Mouse (Mus musculus) heart, postnatal 0 days (tissue): ENCODE data around the gene Cachd1. TPM values are rescaled to one million over a fixed set of nuclear protein-coding genes. Genes with fewer than 3 reads are reported as not detected.

ENCODE experiments used
- ATAC-seq: fragments of 200-750 bp; cut with Nextera tagmentation; 2 replicates; pipeline ENCODE4 v1.8.0; 2017; ENCODE audit warnings: low read depth, moderate number of reproducible peaks, moderate library complexity; ENCODE audit not compliant: insufficient read depth
- DNase-seq: peaks from one replicate; pipeline ENCODE4 v3.0.0-alpha.2; 2016; ENCODE audit warnings: low spot score
- H3K27ac ChIP-seq: fragments of 300-500 bp; sonication (generic); 2 replicates; pipeline ENCODE4 v1.5.1; 2014; ENCODE audit warnings: low read depth, mild to moderate bottlenecking
- H3K27me3 ChIP-seq: fragments of 300-500 bp; sonication (generic); 2 replicates; pipeline ENCODE4 v1.6.1; 2014; ENCODE audit warnings: low read length, mixed read lengths; ENCODE audit not compliant: control insufficient read depth, insufficient read depth
- H3K36me3 ChIP-seq: fragments of 300-500 bp; sonication (generic); replicated peaks from 2 replicates; pipeline ENCODE4 v1.6.1; 2014; ENCODE audit warnings: low read length, mixed read lengths; ENCODE audit not compliant: control insufficient read depth, insufficient read depth
- H3K4me1 ChIP-seq: fragments of 300-500 bp; sonication (generic); 2 replicates; pipeline ENCODE4 v1.6.1; 2014; ENCODE audit warnings: antibody characterized with exemption; ENCODE audit not compliant: control insufficient read depth, insufficient read depth
- H3K4me2 ChIP-seq: fragments of 300-500 bp; sonication (generic); 2 replicates; pipeline ENCODE4 v1.6.1; 2014; ENCODE audit warnings: low read depth, mild to moderate bottlenecking, low read length, moderate library complexity
- H3K4me3 ChIP-seq: fragments of 300-500 bp; sonication (generic); 2 replicates; pipeline ENCODE4 v1.5.1; 2014; ENCODE audit warnings: low read depth, low read length
- H3K9ac ChIP-seq: fragments of 300-500 bp; sonication (generic); replicated peaks from 2 replicates; pipeline ENCODE4 v1.6.1; 2014; ENCODE audit warnings: low read depth, low read length, mixed read lengths
- H3K9me3 ChIP-seq: fragments of 300-500 bp; sonication (generic); replicated peaks from 2 replicates; pipeline ENCODE4 v1.6.1; 2016; ENCODE audit warnings: low read length; ENCODE audit not compliant: control insufficient read depth
- CTCF ChIP-seq: IDR thresholded peaks from 2 replicates; pipeline ENCODE4 v1.5.1; 2016; ENCODE audit warnings: antibody characterized with exemption, control low read depth, low read depth
- EP300 ChIP-seq: IDR thresholded peaks from 2 replicates; pipeline ENCODE4 v1.6.1; 2016; ENCODE audit warnings: antibody characterized with exemption, low read depth
- WGBS: fragments of 180-500 bp; shearing (Covaris S2); extraction: QIAGEN DNeasy Blood & Tissue Kit; methylation state at CpG from one replicate; pipeline ENCODE4 v1.1.7; 2014; 5-methylcytosine and 5-hydroxymethylcytosine counted together
- polyA plus RNA-seq: library from polyadenylated mRNA; unstranded; fragments of >200 nt; fragmentation: Nextera tagmentation; extraction: Ambion mirVana; gene quantifications from 2 replicates; pipeline ENCODE4 v1.2.1, GENCODE M21; 2015
- total RNA-seq: library from RNA; depleted of rRNA; stranded (reverse); fragments of >200 nt; gene quantifications from 2 replicates; pipeline ENCODE4 v1.2.3, GENCODE M21; 2014; ENCODE audit warnings: low replicate concordance

Cachd1 gene
- total and polyA plus RNA-seq, 2 experiments from 2014 or later = 3.1 to 11.3 TPM

- TF ChIP-seq EP300 (no peak), CTCF (no peak)
- Histone ChIP-seq H3K9ac (no peak overlapping the region), H3K27ac (no peak overlapping the region), H3K4me3 (no peak overlapping the region), H3K4me1 (peaks cover 32% of the 10 kb centered on the region), H3K36me3 (no peaks in the 10 kb centered on the region), H3K4me2 (no peak overlapping the region), H3K27me3 (no peaks in the 10 kb centered on the region), H3K9me3 (no peaks in the 10 kb centered on the region)
- 60% methylated on average over 6 of the region's 6 CpGs for WGBS
- ATAC-seq = no peak
- no peak for DNase-seq
These were observed 4.4 kb downstream of the Cachd1 start for GRCm38 (mm10) chr4:100780911-100781310.

- DNase-seq (no peak), ATAC-seq (no peak)
- 29% methylated on average over 8 of the region's 8 CpGs for WGBS
- Histone ChIP-seq H3K4me2 (peak overlapping the region; percentile 21; the same call in 1 of the 2 replicates), H3K9ac (no peak overlapping the region), H3K36me3 (no peaks in the 10 kb centered on the region), H3K4me1 (peaks cover 33% of the 10 kb centered on the region), H3K4me3 (no peak overlapping the region), H3K27ac (no peak overlapping the region), H3K27me3 (no peaks in the 10 kb centered on the region), H3K9me3 (no peaks in the 10 kb centered on the region)
- no peak for TF ChIP-seq CTCF
- no peak for TF ChIP-seq EP300
These were observed 5.9 kb downstream of the Cachd1 start for GRCm38 (mm10) chr4:100782348-100782747.

GRCm38 (mm10) chr4:100782891-100783290 is 6.4 kb downstream of the Cachd1 start:
- TF ChIP-seq EP300 (no peak), CTCF (no peak)
- Histone ChIP-seq H3K4me1 (peaks cover 33% of the 10 kb centered on the region), H3K4me2 (no peak overlapping the region), H3K36me3 (no peaks in the 10 kb centered on the region), H3K9ac (no peak overlapping the region), H3K27me3 (no peaks in the 10 kb centered on the region), H3K27ac (no peak overlapping the region), H3K4me3 (no peak overlapping the region), H3K9me3 (no peaks in the 10 kb centered on the region)
- no peak for ATAC-seq
- DNase-seq = no peak
- 87% methylated on average over 3 of the region's 3 CpGs for WGBS

- H3K4me3 ChIP-seq = no peak overlapping the region
- WGBS = 53% methylated on average over 3 of the region's 3 CpGs
- no peak for ATAC-seq
These were observed 10.7 kb downstream of the Cachd1 start for GRCm38 (mm10) chr4:100787201-100787600.

GRCm38 (mm10) chr4:100790176-100790575 is 13.7 kb downstream of the Cachd1 start:
- TF ChIP-seq CTCF (no peak), EP300 (no peak)
- Histone ChIP-seq H3K4me3 (no peak overlapping the region), H3K4me1 (0 out of 2 replicates have a peak, but pooled peaks cover 5% of the 10 kb centered on the region), H3K36me3 (no peaks in the 10 kb centered on the region), H3K27ac (no peak overlapping the region), H3K9me3 (no peaks in the 10 kb centered on the region), H3K4me2 (no peak overlapping the region), H3K27me3 (no peaks in the 10 kb centered on the region), H3K9ac (no peak overlapping the region)
- ATAC-seq (no peak), DNase-seq (no peak)
- 71% methylated on average over 5 of the region's 5 CpGs for WGBS

More at GRCm38 (mm10) chr4:100787201-100787600, 10.7 kb downstream of the Cachd1 start:
- peaks cover 7% of the 10 kb centered on the region for H3K4me1 ChIP-seq
- H3K9ac ChIP-seq = no peak overlapping the region
- H3K27ac ChIP-seq = no peak overlapping the region
- no peak for DNase-seq
- H3K27me3 ChIP-seq = no peaks in the 10 kb centered on the region
- H3K36me3 ChIP-seq = no peaks in the 10 kb centered on the region
- H3K9me3 ChIP-seq = no peaks in the 10 kb centered on the region
- H3K4me2 ChIP-seq = no peak overlapping the region
- TF ChIP-seq CTCF = no peak
- no peak for TF ChIP-seq EP300

GRCm38 (mm10) chr4:100793147-100793546 is 16.7 kb downstream of the Cachd1 start:
- H3K27ac ChIP-seq = no peak overlapping the region
- H3K4me1 ChIP-seq = 0 out of 2 replicates have a peak, but pooled peaks cover 5% of the 10 kb centered on the region
- no peaks in the 10 kb centered on the region for H3K9me3 ChIP-seq
- 41% methylated on average over 2 of the region's 2 CpGs for WGBS
- DNase-seq (no peak), ATAC-seq (no peak)
- no peaks in the 10 kb centered on the region for H3K36me3 ChIP-seq
- no peak overlapping the region for H3K4me3 ChIP-seq
- no peaks in the 10 kb centered on the region for H3K27me3 ChIP-seq
- no peak for TF ChIP-seq CTCF
- TF ChIP-seq EP300 = no peak
- H3K4me2 ChIP-seq = no peak overlapping the region
- no peak overlapping the region for H3K9ac ChIP-seq
